Mouse (Mus musculus): ENCODE measurements at regions not wholly inside any gene's neighbourhood (a gene's known extent, or its start where the extent isn't known, plus 50 kb on each side); places are given as distances from the start of the nearest gene placed in this dataset.
"Not testable (repeated sequence)": the region's sequence is repeated elsewhere in the genome, so short reads cannot be mapped to it uniquely, and the experiment has no call there.

- no peak for TF ChIP-seq CTCF (IDR thresholded peaks at IDR 0.05)
- ChIA-PET CTCF (no interaction called here), POLR2A (no interaction called here)
- no peaks in the 10 kb centered on the region for H3K27me3 ChIP-seq
- ATAC-seq, result no peak
- DNase-seq (ENCODE audit: low read depth, low spot score), result no peak
- in situ Hi-C loops (cut with MboI; ENCODE audit: low pct_unique_long_range_greater_than_20kb), result no loop called here
These were observed 1752.1 kb upstream of the Cntnap5a start for GRCm38 (mm10) chr1:113932492-113932891.

GRCm38 (mm10) chr1:113958016-113958751 lies 1726.4 kb upstream of the Cntnap5a start:
- in situ Hi-C loops (cut with MboI; ENCODE audit: low pct_unique_long_range_greater_than_20kb), result no loop called here
- TF ChIP-seq CTCF (IDR thresholded peaks at IDR 0.05), result no peak
- DNase-seq (ENCODE audit: low read depth, low spot score), result no peak
- ATAC-seq, result no peak
- no peaks in the 10 kb centered on the region for H3K27me3 ChIP-seq
- ChIA-PET CTCF (no interaction called here), POLR2A (no interaction called here)

- H3K27me3 ChIP-seq; ATAC-seq; in situ Hi-C loops (cut with MboI; ENCODE audit: low pct_unique_long_range_greater_than_20kb); POLR2A ChIA-PET; DNase-seq (ENCODE audit: low read depth, low spot score): not testable (repeated sequence)
- CTCF ChIA-PET, result interaction anchor here (1.4 kb wide), 1 partner anchor 16 kb away, joined by 3 read pairs; no protein-coding TSS in a partner anchor
These were observed 1725.3 kb upstream of the Cntnap5a start for GRCm38 (mm10) chr1:113959267-113959666.

- H3K27me3 ChIP-seq; POLR2A ChIA-PET; CTCF ChIA-PET; ATAC-seq; DNase-seq (ENCODE audit: low read depth, low spot score); in situ Hi-C loops (cut with MboI; ENCODE audit: low pct_unique_long_range_greater_than_20kb): not testable (repeated sequence)
These were observed 1720.6 kb upstream of the Cntnap5a start for GRCm38 (mm10) chr1:113963931-113964330.

GRCm38 (mm10) chr1:113964431-113964830 lies 1720.1 kb upstream of the Cntnap5a start:
- no peak for TF ChIP-seq CTCF (IDR thresholded peaks at IDR 0.05)
- DNase-seq (ENCODE audit: low read depth, low spot score) (no peak), ATAC-seq (no peak)
- CTCF ChIA-PET, result no interaction called here
- H3K27me3 ChIP-seq, result no peaks in the 10 kb centered on the region
- POLR2A ChIA-PET, result no interaction called here
- in situ Hi-C loops (cut with MboI; ENCODE audit: low pct_unique_long_range_greater_than_20kb), result no loop called here

- ChIA-PET POLR2A (no interaction called here), CTCF (no interaction called here)
- no peak for ATAC-seq
- in situ Hi-C loops (cut with MboI; ENCODE audit: low pct_unique_long_range_greater_than_20kb), result no loop called here
- TF ChIP-seq CTCF (IDR thresholded peaks at IDR 0.05), result no peak
- no peaks in the 10 kb centered on the region for H3K27me3 ChIP-seq
- DNase-seq (ENCODE audit: low read depth, low spot score), result no peak
These were observed 1713.9 kb upstream of the Cntnap5a start for GRCm38 (mm10) chr1:113970617-113971016.

GRCm38 (mm10) chr1:113980111-113980510 lies 1704.4 kb upstream of the Cntnap5a start:
- CTCF ChIA-PET, result no interaction called here
- TF ChIP-seq CTCF (IDR thresholded peaks at IDR 0.05), result no peak
- POLR2A ChIA-PET, result no interaction called here
- ATAC-seq (no peak), DNase-seq (ENCODE audit: low read depth, low spot score) (no peak)
- no peaks in the 10 kb centered on the region for H3K27me3 ChIP-seq
- in situ Hi-C loops (cut with MboI; ENCODE audit: low pct_unique_long_range_greater_than_20kb), result no loop called here

- no peaks in the 10 kb centered on the region for H3K27me3 ChIP-seq
- ChIA-PET CTCF (interaction anchor here (0.9 kb wide), 1 partner anchor 10 kb away, joined by 3 read pairs; no protein-coding TSS in a partner anchor), POLR2A (no interaction called here)
- in situ Hi-C loops (cut with MboI; ENCODE audit: low pct_unique_long_range_greater_than_20kb), result no loop called here
- ATAC-seq (no peak), DNase-seq (ENCODE audit: low read depth, low spot score) (no peak)
- TF ChIP-seq CTCF (IDR thresholded peaks at IDR 0.05), result no peak
These were observed 1694.8 kb upstream of the Cntnap5a start for GRCm38 (mm10) chr1:113989676-113990296.

- POLR2A ChIA-PET, result no interaction called here
- CTCF ChIA-PET, result no interaction called here
- H3K27me3 ChIP-seq, result no peaks in the 10 kb centered on the region
- no peak for ATAC-seq
- no peak for TF ChIP-seq CTCF (IDR thresholded peaks at IDR 0.05)
- DNase-seq (ENCODE audit: low read depth, low spot score), result no peak
- in situ Hi-C loops (cut with MboI; ENCODE audit: low pct_unique_long_range_greater_than_20kb), result no loop called here
These were observed 1692.1 kb upstream of the Cntnap5a start for GRCm38 (mm10) chr1:113992488-113992887.

- ChIA-PET POLR2A (interaction anchor here (0.6 kb wide), 1 partner anchor 11 kb away, joined by 3 read pairs; no protein-coding TSS in a partner anchor), CTCF (interaction anchor here (1.2 kb wide), 1 partner anchor 9 kb away, joined by 3 read pairs; no protein-coding TSS in a partner anchor)
- DNase-seq (ENCODE audit: low read depth, low spot score) (no peak), ATAC-seq (no peak)
- in situ Hi-C loops (cut with MboI; ENCODE audit: low pct_unique_long_range_greater_than_20kb), result no loop called here
- H3K27me3 ChIP-seq, result no peaks in the 10 kb centered on the region
- TF ChIP-seq CTCF (IDR thresholded peaks at IDR 0.05), result no peak
These were observed 1646.7 kb upstream of the Cntnap5a start for GRCm38 (mm10) chr1:114037877-114038276.

- no peak for TF ChIP-seq CTCF (IDR thresholded peaks at IDR 0.05)
These were observed 1645.2 kb upstream of the Cntnap5a start for GRCm38 (mm10) chr1:114039383-114039782.

More at GRCm38 (mm10) chr1:114039383-114039782, 1645.2 kb upstream of the Cntnap5a start:
- POLR2A ChIA-PET, result no interaction called here
- CTCF ChIA-PET, result no interaction called here
- in situ Hi-C loops (cut with MboI; ENCODE audit: low pct_unique_long_range_greater_than_20kb), result no loop called here
- DNase-seq (ENCODE audit: low read depth, low spot score) (no peak), ATAC-seq (peak; percentile 85)
- no peaks in the 10 kb centered on the region for H3K27me3 ChIP-seq

Measured in Patski (cell line).